Mouse (Mus musculus) adrenal gland (tissue): ENCODE data around the gene Adcy4.

Experiments used
- intact Hi-C: fragments of 180-260 bp; cut with DNase I; formaldehyde crosslinking; loops from one replicate; pipeline ENCODE4 v1.15.1; 2025
- long read RNA-seq, 2 experiments: library from polyadenylated mRNA; unstranded; transcript quantifications; one replicate each; pipeline ENCODE4 v2.0.0; 2020; ENCODE audit warnings: borderline replicate concordance in 1 of 2; ENCODE audit not compliant: insufficient replicate concordance in 1 of 2

Gene Adcy4
- long read RNA-seq, experiment 1, partial matches to known transcripts, result 1 of 1 reads
- long read RNA-seq, experiment 1, other reads (novel, unspliced or antisense), result 0 of 1 reads
- long read RNA-seq, experiment 2, partial matches to known transcripts, result 0 of 1 reads
- long read RNA-seq, experiment 2, other reads (novel, unspliced or antisense), result 1 of 1 reads

- intact Hi-C loops, result loop anchor here (5.0 kb wide), 1 partner anchor 78 kb away; no protein-coding TSS in a partner anchor
These were observed at the start of gene Adcy4 for GRCm38 (mm10) chr14:55783958-55784235. Gene Adcy4, minus strand, starts transcription at chr14:55784095.

DNA sequence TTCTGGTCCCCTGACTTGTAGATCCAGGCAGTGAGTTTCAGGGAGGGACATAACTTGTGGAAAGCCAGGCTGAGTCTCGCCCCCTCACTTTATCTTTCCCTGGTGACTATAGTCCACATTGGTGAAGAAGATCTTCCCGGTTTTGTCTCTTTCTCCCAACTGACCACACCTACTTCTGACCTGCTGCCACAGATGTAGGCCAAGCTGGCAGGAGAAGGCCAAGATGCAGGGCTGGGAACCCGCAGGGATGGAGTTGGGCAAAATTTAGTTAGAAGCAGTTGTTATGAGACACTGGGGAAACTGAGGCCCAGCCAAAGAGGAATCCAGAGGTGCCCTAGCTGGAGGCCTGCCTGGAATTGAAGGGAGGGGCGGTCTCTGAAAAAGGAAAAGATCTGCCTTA is 49.2 kb upstream of the Adcy4 start:
- intact Hi-C loops, result no loop called here

DNA sequence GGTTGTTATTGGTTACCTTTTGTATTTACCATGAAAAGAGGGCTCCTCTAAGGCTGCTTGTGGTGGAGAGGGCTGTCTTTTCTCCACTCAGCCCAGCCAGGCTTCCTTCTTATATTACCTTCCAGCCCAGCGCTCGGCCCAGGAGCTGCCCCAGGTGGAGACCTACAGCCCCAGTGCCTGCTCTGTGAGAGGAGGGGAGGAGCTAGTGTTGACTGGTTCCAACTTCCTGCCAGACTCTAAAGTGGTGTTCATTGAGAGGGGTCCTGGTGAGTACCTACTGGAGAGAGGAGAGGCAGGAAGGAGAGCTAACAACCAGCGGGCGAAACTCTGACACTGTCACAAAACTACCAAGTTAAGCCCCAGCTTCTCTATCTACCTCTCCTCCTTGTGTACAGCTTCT is 46.4 kb upstream of the Adcy4 start:
- intact Hi-C loops, result no loop called here

DNA sequence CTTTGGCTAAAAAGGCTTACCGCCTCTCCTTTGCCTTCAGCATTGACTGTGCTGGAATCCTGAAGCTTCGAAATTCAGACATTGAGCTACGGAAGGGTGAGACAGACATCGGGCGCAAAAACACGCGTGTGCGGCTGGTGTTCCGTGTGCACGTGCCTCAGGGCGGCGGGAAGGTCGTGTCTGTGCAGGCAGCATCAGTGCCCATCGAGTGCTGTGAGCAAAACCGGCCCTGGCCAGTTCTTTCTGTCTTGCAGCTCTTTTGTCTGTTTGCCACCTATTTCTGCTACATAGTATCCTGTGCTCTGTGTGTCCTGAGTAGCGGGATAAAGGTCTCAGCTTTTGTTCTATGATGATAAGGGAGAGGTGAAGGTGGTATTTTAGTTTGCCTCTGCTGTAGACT is 46.0 kb upstream of the Adcy4 start:
- intact Hi-C loops, result no loop called here

DNA sequence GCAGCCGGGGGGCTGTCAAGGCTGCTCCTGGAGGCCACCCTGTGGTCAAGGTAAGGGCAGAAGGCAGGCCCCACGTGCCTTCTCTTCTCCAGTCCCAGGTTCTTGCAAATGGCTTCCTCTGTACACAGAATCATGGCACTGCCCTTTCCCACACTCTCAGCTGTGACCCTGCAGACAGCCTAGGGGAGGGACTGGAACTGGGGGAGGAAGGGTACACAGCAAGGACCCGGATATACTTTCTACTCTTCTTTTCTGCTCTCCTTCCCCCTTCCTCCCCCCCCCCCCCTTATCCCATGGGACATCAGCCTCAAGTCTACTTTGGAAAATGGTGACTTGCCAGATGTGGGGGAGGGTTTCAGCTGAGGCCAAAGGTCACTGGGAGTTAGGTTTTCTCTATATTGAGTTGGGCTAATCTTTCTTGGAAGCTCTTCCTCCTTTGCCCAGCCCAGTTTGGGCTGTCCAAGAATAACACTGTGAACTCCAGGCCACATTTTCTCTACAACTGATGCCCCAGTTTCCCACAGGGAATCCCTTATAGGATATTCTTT is 44.9 kb upstream of the Adcy4 start:
- intact Hi-C loops, result no loop called here

GRCm38 (mm10) chr14:55826551-55827340 is 42.9 kb upstream of the Adcy4 start:
- intact Hi-C loops, result no loop called here

DNA sequence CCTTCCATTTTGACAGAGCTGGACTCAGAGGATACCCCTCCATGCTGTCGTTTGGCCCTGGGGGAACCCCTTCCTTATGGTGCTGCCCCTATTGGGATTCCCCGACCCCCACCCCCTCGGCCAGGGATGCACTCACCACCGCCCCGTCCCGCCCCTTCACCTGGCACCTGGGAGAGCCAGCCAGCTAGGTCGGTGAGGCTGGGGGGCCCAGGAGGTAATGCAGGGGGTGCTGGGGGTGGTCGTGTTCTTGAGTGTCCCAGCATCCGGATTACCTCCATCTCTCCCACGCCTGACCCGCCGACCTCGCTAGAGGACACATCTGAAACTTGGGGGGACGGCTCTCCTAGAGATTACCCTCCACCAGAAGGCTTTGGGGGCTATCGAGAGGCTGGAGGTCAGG is 42.2 kb upstream of the Adcy4 start:
- intact Hi-C loops, result no loop called here

DNA sequence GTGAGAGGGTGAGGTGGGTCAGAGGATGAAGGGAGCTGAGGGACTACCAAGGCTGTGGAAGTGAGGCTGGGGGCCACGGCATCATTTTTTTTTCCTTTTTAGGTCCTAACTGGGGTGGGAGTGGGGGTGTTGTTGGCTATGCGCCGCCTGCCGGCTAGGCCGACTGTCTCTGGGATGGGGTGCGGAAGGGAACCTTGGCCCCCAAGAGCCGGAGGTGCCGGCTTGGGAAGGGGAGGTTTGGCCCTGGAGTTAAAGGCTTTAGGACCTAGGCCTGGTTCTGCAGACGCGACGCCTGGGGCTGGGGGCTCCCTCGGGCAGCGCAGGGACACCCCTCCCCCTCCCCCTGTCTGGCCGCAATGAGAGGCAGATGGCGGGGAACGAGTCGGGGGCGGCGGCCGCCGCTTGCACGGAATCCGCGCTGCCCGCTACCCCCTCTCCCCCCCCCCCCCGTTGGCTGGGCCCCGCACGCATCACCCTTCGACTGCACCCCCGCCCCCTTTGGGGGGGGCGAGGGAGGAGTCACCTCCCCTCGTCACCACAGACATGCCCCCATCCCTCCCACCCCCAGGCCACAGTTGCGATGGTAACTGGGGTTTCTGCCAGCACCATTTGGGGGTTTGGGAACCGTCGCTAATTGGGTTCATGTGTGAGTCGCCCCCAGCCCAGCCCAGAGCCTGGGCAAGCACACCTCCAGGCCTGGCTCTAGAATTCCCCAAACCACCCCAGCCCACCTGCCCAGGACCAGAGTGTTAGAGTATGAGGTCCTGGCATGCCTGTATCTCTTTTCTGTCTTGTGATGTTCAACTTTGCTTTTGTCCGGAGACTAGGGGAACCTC is 41.5 kb upstream of the Adcy4 start:
- intact Hi-C loops, result no loop called here

DNA sequence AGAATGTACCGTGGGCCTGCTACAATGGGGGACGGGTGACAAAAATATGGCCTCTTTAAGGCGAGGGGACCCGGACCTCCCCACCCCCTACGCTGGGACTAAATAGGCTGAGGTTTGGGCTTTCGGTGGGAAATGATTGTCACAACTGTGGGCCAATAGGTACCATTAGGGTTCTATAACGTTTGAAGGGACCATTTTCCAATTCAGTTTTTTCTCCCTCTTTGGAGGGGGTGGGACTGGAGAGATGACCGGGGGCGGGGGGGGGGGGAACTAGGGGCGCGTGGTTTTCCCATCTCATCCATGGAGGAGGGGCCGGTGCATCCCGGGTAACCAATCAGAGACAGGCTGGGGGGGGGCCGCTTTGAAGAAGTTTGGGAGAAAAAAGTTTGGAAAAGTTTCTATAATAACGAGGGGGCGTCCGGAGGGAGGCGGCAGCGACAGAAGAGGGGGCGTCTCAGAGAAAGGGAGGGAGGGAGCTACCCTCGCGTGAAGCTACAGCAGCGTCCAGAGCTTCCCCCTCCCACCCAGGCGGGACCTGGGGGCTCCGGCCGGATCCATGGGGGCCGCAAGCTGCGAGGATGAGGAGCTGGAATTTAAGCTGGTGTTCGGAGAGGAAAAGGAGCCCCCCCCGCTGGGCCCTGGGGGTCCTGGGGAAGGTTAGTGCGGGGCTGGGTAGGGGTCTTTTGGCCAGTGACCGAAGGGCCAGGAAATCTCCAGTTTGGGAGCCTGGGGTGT is 40.8 kb upstream of the Adcy4 start:
- intact Hi-C loops, result no loop called here

DNA sequence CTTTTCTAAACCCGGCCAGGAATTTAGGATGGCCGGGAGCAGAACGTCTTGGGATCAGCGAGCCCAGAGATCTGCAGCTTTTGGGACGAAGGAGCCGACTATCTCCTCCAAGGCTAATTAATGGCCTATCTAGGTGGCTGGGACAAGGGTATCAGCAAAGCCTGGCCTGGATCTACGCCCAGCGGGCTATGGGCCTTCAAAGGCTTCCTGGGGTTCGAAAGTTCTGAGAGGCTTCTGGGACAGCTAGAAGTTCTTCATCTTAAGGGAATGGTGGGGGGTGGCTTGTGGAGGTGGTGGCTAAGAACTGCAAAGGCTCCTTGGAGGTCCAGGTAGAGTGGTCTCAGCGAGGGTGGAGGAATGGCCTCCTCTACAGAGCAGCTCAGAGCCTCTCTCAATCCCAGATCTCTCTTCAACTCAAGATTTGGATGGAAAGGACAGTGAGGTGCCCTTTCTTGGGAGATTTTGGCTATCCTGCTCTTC is 40.1 kb upstream of the Adcy4 start:
- intact Hi-C loops, result no loop called here

GRCm38 (mm10) chr14:55822991-55823762 is 39.3 kb upstream of the Adcy4 start, which contains the start of gene Nfatc4:
Gene Nfatc4, plus strand, starts transcription at chr14:55823144.
- intact Hi-C loops, result loop anchor here (1.0 kb wide), 1 partner anchor 41 kb away; no protein-coding TSS in a partner anchor

- intact Hi-C loops, result loop anchor here (1.0 kb wide), 1 partner anchor 42 kb away; no protein-coding TSS in a partner anchor
These were observed 38.6 kb upstream of the Adcy4 start for GRCm38 (mm10) chr14:55822435-55822990.

- intact Hi-C loops, result no loop called here
These were observed 36.7 kb upstream of the Adcy4 start for GRCm38 (mm10) chr14:55820576-55820975.

DNA sequence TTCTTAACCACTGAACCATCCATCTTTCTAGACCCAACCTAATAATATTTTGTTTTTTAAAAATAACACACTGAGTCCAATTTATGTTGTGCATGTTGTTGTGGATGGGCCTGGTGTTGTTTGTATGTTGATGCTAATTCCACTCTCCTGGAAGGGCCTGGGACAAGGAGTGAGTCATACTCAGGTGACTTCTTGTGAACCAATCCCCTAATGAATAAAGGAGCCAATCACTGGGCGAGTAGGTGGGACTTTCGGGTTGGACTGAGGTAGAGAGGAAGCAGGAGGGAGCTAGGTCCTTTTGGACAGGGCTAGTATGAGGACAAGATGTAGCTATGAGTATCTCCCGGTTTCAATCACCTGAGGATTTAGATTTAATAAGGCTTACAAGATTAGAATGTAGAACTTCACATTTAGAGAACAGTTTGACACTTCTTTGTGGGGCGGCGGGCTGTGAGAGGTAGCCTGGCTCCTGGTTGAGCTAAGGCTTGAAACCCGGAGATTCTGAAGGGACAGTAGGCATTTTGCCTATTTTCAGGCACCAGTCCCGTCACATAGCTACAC is 36.0 kb upstream of the Adcy4 start:
- intact Hi-C loops, result no loop called here

GRCm38 (mm10) chr14:55815310-55815751 is 31.4 kb upstream of the Adcy4 start:
- intact Hi-C loops, result no loop called here

DNA sequence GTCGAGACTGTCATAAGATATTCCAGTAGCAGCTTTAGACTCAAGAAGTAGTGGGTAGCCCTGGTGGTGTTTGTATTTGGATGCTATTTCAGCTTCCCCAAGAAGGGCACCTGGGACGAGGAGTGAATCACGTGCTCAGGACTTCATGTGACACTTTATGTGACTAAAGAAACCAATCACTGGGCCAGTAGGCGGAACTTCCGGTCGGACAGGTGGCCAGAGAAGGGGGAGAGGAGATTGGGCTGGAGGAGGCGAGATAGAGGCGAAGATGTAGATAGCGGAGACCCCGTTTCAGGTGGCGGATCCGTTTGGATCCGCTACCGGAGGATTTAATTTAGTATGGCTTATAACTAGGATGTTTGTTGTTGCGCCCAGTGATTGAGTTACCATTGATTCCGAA is 31.0 kb upstream of the Adcy4 start:
- intact Hi-C loops, result no loop called here

DNA sequence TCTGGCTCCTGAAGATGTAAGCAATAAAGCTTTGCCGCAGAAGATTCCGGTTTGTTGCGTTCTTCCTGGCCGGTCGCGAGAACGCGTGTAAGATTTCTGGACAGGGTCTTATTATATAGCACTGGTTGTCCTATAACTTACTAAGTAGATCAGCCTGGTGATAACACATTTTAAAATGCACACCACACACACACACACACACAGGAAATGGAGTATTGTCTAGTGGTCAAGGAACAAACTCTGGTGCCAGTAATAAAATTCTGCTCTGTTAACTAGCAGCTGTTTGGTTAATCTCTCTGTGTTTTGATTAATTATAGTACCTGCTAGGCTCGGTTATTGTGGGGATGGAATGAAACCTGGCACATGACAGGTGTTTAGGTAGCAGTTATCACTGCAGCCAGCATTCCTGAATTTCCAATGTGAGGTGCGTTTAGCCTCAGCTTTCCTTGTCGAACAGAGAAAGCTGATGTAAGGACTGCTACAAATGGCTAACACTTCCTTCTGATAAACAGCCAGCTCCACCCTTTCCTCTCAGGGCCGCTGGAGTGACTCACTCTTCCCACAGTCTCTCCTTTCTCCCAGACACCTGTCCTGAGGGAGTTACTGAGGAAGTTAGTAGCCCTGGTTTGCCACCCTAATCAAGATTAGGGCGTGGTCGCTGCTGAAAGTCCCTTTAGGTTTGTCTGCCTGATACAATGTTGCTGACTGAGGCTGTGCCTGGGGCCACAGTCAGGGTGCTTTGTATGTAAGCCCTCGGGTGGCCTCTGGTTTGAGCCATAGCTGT is 11.7 kb upstream of the Adcy4 start:
- intact Hi-C loops, result no loop called here

DNA sequence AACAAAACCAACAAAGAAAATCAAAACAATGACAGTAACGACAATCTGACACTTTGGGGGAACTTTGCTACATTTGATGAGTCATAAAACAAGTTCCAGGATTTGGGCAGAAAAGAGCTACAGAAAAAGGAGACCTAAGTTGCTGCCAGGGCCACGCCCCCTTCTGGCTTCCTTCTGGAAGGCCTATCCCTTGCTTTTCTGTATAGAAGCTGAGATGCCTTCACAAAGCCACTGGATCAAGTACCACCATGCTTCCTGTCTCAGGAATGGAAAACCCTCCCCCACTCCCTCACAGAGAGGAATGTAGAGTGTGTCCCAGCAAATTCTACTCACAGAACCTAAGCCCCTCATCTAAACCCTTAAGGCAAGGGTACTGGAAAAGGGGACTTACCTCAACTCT is 10.1 kb upstream of the Adcy4 start:
- intact Hi-C loops, result no loop called here

DNA sequence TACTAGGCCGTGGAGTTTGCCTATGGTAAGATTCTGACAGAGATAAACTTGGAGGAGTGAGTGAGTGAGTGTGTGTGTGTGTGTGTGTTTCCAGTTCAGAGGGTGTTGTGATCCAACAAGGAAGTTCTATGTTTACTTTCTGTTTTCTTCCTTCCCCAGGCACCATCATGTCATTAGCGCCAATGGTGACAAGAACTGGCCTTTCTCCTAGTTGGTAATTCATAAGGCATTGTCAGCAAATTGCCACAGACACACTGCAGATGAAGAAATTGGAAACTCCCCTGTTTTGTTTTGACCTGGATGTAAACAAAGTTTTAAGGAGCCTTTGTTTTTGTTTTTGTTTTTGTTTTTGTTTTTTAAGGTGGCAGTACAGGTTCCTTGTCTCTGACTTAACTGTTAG is 9.6 kb upstream of the Adcy4 start:
- intact Hi-C loops, result no loop called here
